Mouse (Mus musculus): ENCODE measurements around the gene Sh3bp1. TPM values are rescaled to one million over a fixed set of nuclear protein-coding genes. Genes with fewer than 3 reads are reported as not detected.

Sh3bp1 gene
- polyA plus RNA-seq, 1 experiment from 2014 or later = 3.7 TPM

DNA sequence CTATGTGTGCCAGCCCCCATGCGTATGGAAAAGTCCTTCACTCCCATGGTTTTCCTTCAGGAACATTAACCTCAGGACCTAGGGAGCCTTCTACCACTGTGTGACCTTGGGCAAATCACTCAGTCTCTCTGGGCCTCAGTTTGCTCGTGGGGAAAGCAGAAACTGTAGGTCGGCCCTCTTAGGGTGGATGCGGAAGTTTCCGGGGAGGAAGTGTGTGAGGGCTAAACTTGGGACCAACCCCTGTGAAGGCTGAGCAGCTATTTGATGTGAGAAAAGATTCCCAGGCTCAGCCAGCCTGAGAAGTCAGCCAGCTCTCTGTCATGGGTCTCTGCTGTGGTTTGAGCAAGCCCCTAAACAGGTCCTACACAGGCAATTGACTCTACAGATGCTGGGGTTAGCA is 37.3 kb upstream of the Sh3bp1 start:
- Histone ChIP-seq H3K27ac (no peak overlapping the region), H3K27me3 (ENCODE audit: control insufficient read depth, insufficient read depth, low read length) (no peaks in the 10 kb centered on the region), H3K4me2 (replicated peaks) (no peak overlapping the region), H3K4me1 (replicated peaks; ENCODE audit: control insufficient read depth, insufficient read depth, low read length) (no peaks in the 10 kb centered on the region), H3K9me3 (ENCODE audit: control insufficient read depth, low read length) (no peaks in the 10 kb centered on the region), H3K36me3 (replicated peaks; ENCODE audit: control insufficient read depth, insufficient read depth) (no peaks in the 10 kb centered on the region), H3K9ac (no peak overlapping the region), H3K4me3 (replicated peaks; ENCODE audit: low read length) (no peak overlapping the region)
- DNase-seq (ENCODE audit: low spot score) (no peak), ATAC-seq (ENCODE audit: low FRiP score) (no peak)
- WGBS = 90% methylated on average over 5 of the region's 5 CpGs

GRCm38 (mm10) chr15:78863154-78863553 is 36.4 kb upstream of the Sh3bp1 start:
- ATAC-seq (ENCODE audit: low FRiP score) (no peak), DNase-seq (ENCODE audit: low spot score) (no peak)
- Histone ChIP-seq H3K4me3 (replicated peaks; ENCODE audit: low read length) (no peak overlapping the region), H3K4me1 (replicated peaks; ENCODE audit: control insufficient read depth, insufficient read depth, low read length) (no peaks in the 10 kb centered on the region), H3K27ac (no peak overlapping the region), H3K9me3 (ENCODE audit: control insufficient read depth, low read length) (no peaks in the 10 kb centered on the region), H3K36me3 (replicated peaks; ENCODE audit: control insufficient read depth, insufficient read depth) (no peaks in the 10 kb centered on the region), H3K9ac (no peak overlapping the region), H3K27me3 (ENCODE audit: control insufficient read depth, insufficient read depth, low read length) (no peaks in the 10 kb centered on the region), H3K4me2 (replicated peaks) (no peak overlapping the region)
- WGBS = 80% methylated on average over 2 of the region's 2 CpGs

GRCm38 (mm10) chr15:78863852-78864253 is 35.7 kb upstream of the Sh3bp1 start:
- no peak for ATAC-seq (ENCODE audit: low FRiP score)
- 58% methylated on average over 11 of the region's 13 CpGs for WGBS

DNA sequence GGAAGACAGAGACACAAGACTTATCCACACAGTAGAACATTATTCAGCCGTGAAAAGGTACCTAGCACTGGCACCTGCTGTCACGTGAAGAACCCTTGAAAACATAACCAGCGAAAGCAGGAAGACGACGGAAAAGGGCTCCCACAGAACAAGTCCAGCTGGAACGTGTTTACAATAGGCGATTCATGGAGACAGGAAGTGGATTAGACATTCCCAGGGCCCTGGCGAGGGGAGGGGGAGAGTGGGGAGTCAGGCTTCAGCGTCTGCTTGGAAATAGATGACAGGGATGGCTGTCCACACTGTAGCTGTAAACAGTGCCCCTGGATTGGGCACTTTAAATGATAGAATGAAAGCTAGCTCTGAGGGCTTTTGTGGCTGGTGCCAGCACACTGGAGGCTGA is 31.2 kb upstream of the Sh3bp1 start:
- ATAC-seq (ENCODE audit: low FRiP score) = peak; percentile 49; the same call in 1 of the 2 replicates
- H3K4me1 ChIP-seq (replicated peaks; ENCODE audit: control insufficient read depth, insufficient read depth, low read length) = no peaks in the 10 kb centered on the region; the same call in 1 of the 2 replicates
- peak overlapping the region; percentile 71 for H3K27ac ChIP-seq
- H3K4me3 ChIP-seq (replicated peaks; ENCODE audit: low read length) = no peak overlapping the region
- no peaks in the 10 kb centered on the region for H3K9me3 ChIP-seq (ENCODE audit: control insufficient read depth, low read length)
- H3K36me3 ChIP-seq (replicated peaks; ENCODE audit: control insufficient read depth, insufficient read depth) = no peaks in the 10 kb centered on the region
- 23% methylated on average over 9 of the region's 9 CpGs for WGBS
- peak; percentile 61 for DNase-seq (ENCODE audit: low spot score)
- no peak overlapping the region for H3K9ac ChIP-seq
- no peak overlapping the region for H3K4me2 ChIP-seq (replicated peaks)
- H3K27me3 ChIP-seq (ENCODE audit: control insufficient read depth, insufficient read depth, low read length) = no peaks in the 10 kb centered on the region

More at GRCm38 (mm10) chr15:78863852-78864253, 35.7 kb upstream of the Sh3bp1 start:
- Histone ChIP-seq H3K4me1 (replicated peaks; ENCODE audit: control insufficient read depth, insufficient read depth, low read length) (no peaks in the 10 kb centered on the region; the same call in 1 of the 2 replicates), H3K4me2 (replicated peaks) (no peak overlapping the region), H3K9me3 (ENCODE audit: control insufficient read depth, low read length) (no peaks in the 10 kb centered on the region), H3K27me3 (ENCODE audit: control insufficient read depth, insufficient read depth, low read length) (no peaks in the 10 kb centered on the region), H3K36me3 (replicated peaks; ENCODE audit: control insufficient read depth, insufficient read depth) (no peaks in the 10 kb centered on the region), H3K9ac (no peak overlapping the region), H3K4me3 (replicated peaks; ENCODE audit: low read length) (no peak overlapping the region), H3K27ac (no peak overlapping the region)
- DNase-seq (ENCODE audit: low spot score) = no peak

DNA sequence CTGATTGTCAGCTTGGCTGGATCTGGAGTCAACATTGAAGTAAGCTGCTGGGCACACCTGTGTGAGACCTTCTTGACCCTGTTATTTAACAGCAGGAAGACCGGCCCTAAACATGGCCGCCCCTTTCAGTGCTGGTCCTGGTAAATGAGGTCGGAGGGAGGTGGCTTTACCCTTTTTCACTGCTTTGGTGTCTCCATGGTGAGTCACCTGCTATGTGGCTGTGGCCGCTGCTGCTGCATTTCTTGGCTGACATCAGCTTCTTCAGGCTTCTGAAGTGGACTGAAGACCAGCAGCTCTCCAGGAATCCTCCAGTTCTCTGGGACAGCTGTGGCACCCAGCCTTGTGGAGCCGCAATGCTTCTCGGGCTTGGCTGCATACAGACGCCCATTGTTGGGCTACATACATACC is 30.7 kb upstream of the Sh3bp1 start:
- WGBS = 35% methylated on average over 7 of the region's 7 CpGs
- no peaks in the 10 kb centered on the region for H3K36me3 ChIP-seq (replicated peaks; ENCODE audit: control insufficient read depth, insufficient read depth)
- peak overlapping the region; percentile 71 for H3K27ac ChIP-seq
- no peaks in the 10 kb centered on the region for H3K9me3 ChIP-seq (ENCODE audit: control insufficient read depth, low read length)
- no peaks in the 10 kb centered on the region for H3K27me3 ChIP-seq (ENCODE audit: control insufficient read depth, insufficient read depth, low read length)
- H3K4me3 ChIP-seq (replicated peaks; ENCODE audit: low read length) = no peak overlapping the region
- ATAC-seq (ENCODE audit: low FRiP score) (peak; percentile 35; the same call in 1 of the 2 replicates), DNase-seq (ENCODE audit: low spot score) (peak; percentile 28)
- no peaks in the 10 kb centered on the region; the same call in 1 of the 2 replicates for H3K4me1 ChIP-seq (replicated peaks; ENCODE audit: control insufficient read depth, insufficient read depth, low read length)
- H3K9ac ChIP-seq = no peak overlapping the region
- H3K4me2 ChIP-seq (replicated peaks) = no peak overlapping the region

DNA sequence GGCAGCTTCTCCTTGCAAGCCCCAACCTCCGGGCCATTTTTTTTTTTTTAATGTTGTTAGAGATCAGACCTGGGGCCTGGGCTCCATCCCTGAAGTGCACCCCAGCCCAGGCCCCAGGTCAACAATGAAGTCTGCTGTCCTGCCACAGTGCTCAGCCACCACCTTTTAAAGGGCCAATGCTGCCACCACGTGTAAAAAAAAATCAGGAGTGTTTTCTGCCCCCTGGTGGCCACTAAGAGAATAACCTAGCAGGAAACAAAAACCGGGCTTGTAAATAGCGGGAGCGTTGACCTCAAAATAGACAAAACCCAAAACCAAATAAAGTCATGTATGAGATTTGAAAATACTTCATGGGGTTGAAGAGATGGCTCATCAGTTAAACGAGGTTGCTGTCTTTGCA is 29.8 kb upstream of the Sh3bp1 start:
- Histone ChIP-seq H3K9me3 (ENCODE audit: control insufficient read depth, low read length) (no peaks in the 10 kb centered on the region), H3K9ac (no peak overlapping the region), H3K27me3 (ENCODE audit: control insufficient read depth, insufficient read depth, low read length) (no peaks in the 10 kb centered on the region), H3K4me3 (replicated peaks; ENCODE audit: low read length) (no peak overlapping the region), H3K4me1 (replicated peaks; ENCODE audit: control insufficient read depth, insufficient read depth, low read length) (no peaks in the 10 kb centered on the region; the same call in 1 of the 2 replicates), H3K36me3 (replicated peaks; ENCODE audit: control insufficient read depth, insufficient read depth) (no peaks in the 10 kb centered on the region), H3K4me2 (replicated peaks) (no peak overlapping the region), H3K27ac (no peak overlapping the region)
- 24% methylated on average over 6 of the region's 6 CpGs for WGBS
- DNase-seq (ENCODE audit: low spot score) = peak; percentile 82
- ATAC-seq (ENCODE audit: low FRiP score) = no peak

DNA sequence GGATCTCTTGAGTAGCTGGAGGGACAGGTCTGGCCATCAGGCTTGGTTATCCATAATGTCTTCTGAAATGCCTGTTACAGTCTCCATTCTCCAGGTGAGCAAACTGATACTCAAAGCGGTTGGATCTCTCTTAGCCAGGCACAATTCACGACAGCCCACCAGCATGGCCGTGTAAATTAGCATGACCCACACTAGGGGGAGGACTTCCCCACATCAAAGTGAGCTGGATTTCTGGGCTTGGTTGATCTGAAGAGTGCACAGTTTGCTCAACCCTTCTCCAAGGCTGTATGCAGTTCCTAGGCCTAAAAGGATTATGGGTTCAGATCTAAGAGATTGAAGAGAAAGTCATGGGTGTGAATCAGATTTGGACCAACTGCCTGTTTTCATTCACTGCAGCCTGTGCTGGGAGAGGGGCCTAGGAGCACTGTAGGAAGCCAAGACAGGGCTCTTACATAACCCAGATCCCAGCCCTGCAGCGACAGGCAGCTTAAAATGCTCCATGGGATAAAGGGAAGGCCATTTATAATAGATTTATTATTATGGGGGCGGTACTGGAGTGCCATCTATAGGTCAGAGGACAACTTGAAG is 27.5 kb upstream of the Sh3bp1 start:
- DNase-seq (ENCODE audit: low spot score) (peak; percentile 37), ATAC-seq (ENCODE audit: low FRiP score) (no peak)
- H3K9ac ChIP-seq = no peak overlapping the region
- H3K9me3 ChIP-seq (ENCODE audit: control insufficient read depth, low read length) = no peaks in the 10 kb centered on the region
- no peak overlapping the region for H3K4me3 ChIP-seq (replicated peaks; ENCODE audit: low read length)
- WGBS = 63% methylated on average over 5 of the region's 5 CpGs
- no peaks in the 10 kb centered on the region for H3K27me3 ChIP-seq (ENCODE audit: control insufficient read depth, insufficient read depth, low read length)
- H3K4me2 ChIP-seq (replicated peaks) = no peak overlapping the region
- no peaks in the 10 kb centered on the region for H3K36me3 ChIP-seq (replicated peaks; ENCODE audit: control insufficient read depth, insufficient read depth)
- peaks cover 11% of the 10 kb centered on the region for H3K4me1 ChIP-seq (replicated peaks; ENCODE audit: control insufficient read depth, insufficient read depth, low read length)
- no peak overlapping the region for H3K27ac ChIP-seq

GRCm38 (mm10) chr15:78873803-78874435 is 25.6 kb upstream of the Sh3bp1 start:
- H3K4me3 ChIP-seq (replicated peaks; ENCODE audit: low read length) = no peak overlapping the region
- ATAC-seq (ENCODE audit: low FRiP score) = no peak
- 50% methylated on average over 13 of the region's 13 CpGs for WGBS
- H3K9me3 ChIP-seq (ENCODE audit: control insufficient read depth, low read length) = no peaks in the 10 kb centered on the region
- H3K27me3 ChIP-seq (ENCODE audit: control insufficient read depth, insufficient read depth, low read length) = no peaks in the 10 kb centered on the region
- no peaks in the 10 kb centered on the region for H3K36me3 ChIP-seq (replicated peaks; ENCODE audit: control insufficient read depth, insufficient read depth)
- no peak overlapping the region for H3K9ac ChIP-seq
- H3K4me1 ChIP-seq (replicated peaks; ENCODE audit: control insufficient read depth, insufficient read depth, low read length) = peaks cover 17% of the 10 kb centered on the region
- H3K4me2 ChIP-seq (replicated peaks) = no peak overlapping the region
- H3K27ac ChIP-seq = no peak overlapping the region
- DNase-seq (ENCODE audit: low spot score) = no peak

- Histone ChIP-seq H3K9ac (no peak overlapping the region), H3K9me3 (ENCODE audit: control insufficient read depth, low read length) (no peaks in the 10 kb centered on the region), H3K4me2 (replicated peaks) (no peak overlapping the region), H3K27me3 (ENCODE audit: control insufficient read depth, insufficient read depth, low read length) (no peaks in the 10 kb centered on the region), H3K4me3 (replicated peaks; ENCODE audit: low read length) (no peak overlapping the region), H3K36me3 (replicated peaks; ENCODE audit: control insufficient read depth, insufficient read depth) (0 out of 2 replicates have a peak, but pooled peaks cover 4% of the 10 kb centered on the region), H3K27ac (peak overlapping the region; percentile 99; the same call in 1 of the 2 replicates), H3K4me1 (replicated peaks; ENCODE audit: control insufficient read depth, insufficient read depth, low read length) (peaks cover 23% of the 10 kb centered on the region)
- DNase-seq (ENCODE audit: low spot score) = no peak
- WGBS = 77% methylated on average over 8 of the region's 8 CpGs
- no peak for ATAC-seq (ENCODE audit: low FRiP score)
Measured at GRCm38 (mm10) chr15:78874989-78875388, 24.6 kb upstream of the Sh3bp1 start.
